In genomic region chr1:183210115-183210514, GRCm38 (mm10) we compare ENCODE assay signal across 27 mouse cellular contexts.
"Had no signal": no experiment of that assay in that cellular context is flagged by ENCODE, and none has a peak within 500 bp of the region (broad histone marks: within the 10 kb centered on the region; RNA-seq: fewer than 3 reads in every experiment).

No protein-coding gene starts in this region.

- H3K4me1 ChIP-seq: hindbrain, embryonic 10.5 days had no signal

- H3K9me3 ChIP-seq: heart, embryonic 13.5 days; heart, embryonic 15.5 days; hindbrain, embryonic 10.5 days; hindbrain, embryonic 12.5 days; intestine, embryonic 15.5 days; limb, embryonic 10.5 days; limb, embryonic 12.5 days had no signal

- H3K4me2 ChIP-seq: heart, embryonic 11.5 days; heart, embryonic 13.5 days; heart, embryonic 15.5 days; hindbrain, embryonic 12.5 days; hindbrain, embryonic 14.5 days; intestine, embryonic 15.5 days; limb, embryonic 12.5 days; liver, embryonic 11.5 days had no signal

- H3K36me3 ChIP-seq: heart, embryonic 15.5 days; hindbrain, embryonic 12.5 days; intestine, embryonic 15.5 days had no signal

- DNase-seq: gastrocnemius, postnatal 14 days; gastrocnemius, postnatal 36 days; heart, adult 11 months; heart, adult 2 months; heart, postnatal 14 days; heart, postnatal 36 days; kidney, adult 18-20 months; kidney, adult 8-10 months; kidney, postnatal 10 days; kidney, postnatal 25 days; kidney, postnatal 4 days; liver had no signal

- H3K9ac ChIP-seq: heart, embryonic 13.5 days; heart, embryonic 15.5 days; hindbrain, embryonic 12.5 days; hindbrain, embryonic 14.5 days; intestine, embryonic 15.5 days; limb, embryonic 12.5 days had no signal

- H3K27ac ChIP-seq: heart, adult 2 months; heart, embryonic 13.5 days; heart, embryonic 15.5 days; hindbrain, embryonic 10.5 days; hindbrain, embryonic 12.5 days; hindbrain, embryonic 14.5 days; intestine, embryonic 15.5 days; layer of hippocampus, adult 2 months; left cerebral cortex, adult 2 months; limb, embryonic 10.5 days; limb, embryonic 12.5 days had no signal

- ATAC-seq: hindbrain, embryonic 16.5 days; inflammation-experienced regulatory T-cells, adult 6 months; intestine, embryonic 15.5 days; intestine, postnatal 0 days had no signal

- H3K4me3 ChIP-seq: heart, adult 2 months; heart, embryonic 13.5 days; heart, embryonic 15.5 days; hindbrain, embryonic 10.5 days; hindbrain, embryonic 12.5 days; intestine, embryonic 15.5 days; layer of hippocampus, adult 2 months; left cerebral cortex, adult 2 months; limb, embryonic 10.5 days; limb, embryonic 12.5 days had no signal

- H3K27me3 ChIP-seq: heart, embryonic 13.5 days; heart, embryonic 15.5 days; hindbrain, embryonic 12.5 days; intestine, embryonic 15.5 days; limb, embryonic 12.5 days had no signal
